Mouse (Mus musculus): ENCODE data around the gene Ei24.

DNA sequence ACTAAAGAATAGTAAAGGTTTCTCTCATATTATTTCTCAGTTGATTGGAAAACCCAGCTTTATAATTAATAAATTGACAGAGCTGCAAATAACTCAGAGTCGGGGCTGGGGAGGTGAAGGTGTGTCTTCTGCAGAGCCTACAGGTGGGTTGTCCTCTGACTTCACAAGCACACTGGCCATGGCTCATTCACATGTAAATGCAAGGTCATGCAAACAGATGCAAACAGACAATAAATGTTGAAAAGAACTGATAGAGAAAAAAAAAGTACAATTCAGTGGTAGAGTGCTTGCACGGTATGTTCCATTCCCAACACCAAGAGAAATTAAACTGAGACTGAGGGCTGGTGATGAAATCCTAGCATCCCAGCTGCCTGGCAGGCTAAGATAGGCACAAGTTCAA, 2.7 kb downstream of the Ei24 start:
- TF ChIP-seq FLI1 (IDR thresholded peaks at IDR 0.05; ENCODE audit: low read length) (no peak), GATA1 (IDR thresholded peaks at IDR 0.05; ENCODE audit: borderline replicate concordance, low read length) (no peak)
